Mouse (Mus musculus) heart, embryonic 11.5 days (tissue): ENCODE measurements around the gene Fam107b. TPM values are rescaled to one million over a fixed set of nuclear protein-coding genes. Genes with fewer than 3 reads are reported as not detected.

Experiments
- ATAC-seq: fragments of 200-750 bp; cut with Nextera tagmentation; replicated peaks from 2 replicates; pipeline ENCODE4 v1.8.0; 2017; ENCODE audit warnings: moderate library complexity; ENCODE audit not compliant: insufficient number of reproducible peaks, low FRiP score, low TSS enrichment
- H3K27ac ChIP-seq: fragments of 300-500 bp; sonication (generic); 2 replicates; pipeline ENCODE4 v1.5.1; 2014; ENCODE audit warnings: mild to moderate bottlenecking, low read depth, low read length
- H3K27me3 ChIP-seq: fragments of 300-500 bp; sonication (generic); 2 replicates; pipeline ENCODE4 v1.6.1; 2014; ENCODE audit warnings: mild to moderate bottlenecking, low read length, mixed read lengths; ENCODE audit not compliant: control insufficient read depth, insufficient read depth
- H3K36me3 ChIP-seq: fragments of 300-500 bp; sonication (generic); 2 replicates; pipeline ENCODE4 v1.6.1; 2014; ENCODE audit warnings: mild to moderate bottlenecking, low read length, moderate library complexity, mixed read lengths; ENCODE audit not compliant: control insufficient read depth, insufficient read depth
- H3K4me1 ChIP-seq: fragments of 300-500 bp; sonication (generic); 2 replicates; pipeline ENCODE4 v1.6.1; 2014; ENCODE audit warnings: low read length; ENCODE audit not compliant: control insufficient read depth, insufficient read depth
- H3K4me2 ChIP-seq: fragments of 300-500 bp; sonication (generic); 2 replicates; pipeline ENCODE4 v1.6.1; 2014; ENCODE audit warnings: mild to moderate bottlenecking, moderate library complexity
- H3K4me3 ChIP-seq: fragments of 300-500 bp; sonication (generic); 2 replicates; pipeline ENCODE4 v1.5.1; 2014; ENCODE audit warnings: low read depth, low read length
- H3K9ac ChIP-seq: fragments of 300-500 bp; sonication (generic); 2 replicates; pipeline ENCODE4 v1.6.1; 2014; ENCODE audit warnings: mild to moderate bottlenecking, low read depth, low read length, moderate library complexity
- H3K9me3 ChIP-seq: fragments of 300-500 bp; sonication (generic); replicated peaks from 2 replicates; pipeline ENCODE4 v1.6.1; 2016; ENCODE audit warnings: low read length; ENCODE audit not compliant: control insufficient read depth
- WGBS: fragments of 180-500 bp; shearing (Covaris S2); extraction: QIAGEN DNeasy Blood & Tissue Kit; methylation state at CpG from one replicate; pipeline ENCODE4 v1.1.7; 2014; ENCODE audit not compliant: insufficient replicate concordance; 5-methylcytosine and 5-hydroxymethylcytosine counted together
- polyA plus RNA-seq: library from polyadenylated mRNA; unstranded; fragments of >200 nt; fragmentation: Nextera tagmentation; extraction: Ambion mirVana; gene quantifications from 2 replicates; pipeline ENCODE4 v1.2.1, GENCODE M21; 2014

Fam107b gene
- polyA plus RNA-seq, 1 experiment from 2014 or later = 34.6 TPM

- no peak for ATAC-seq
- no peaks in the 10 kb centered on the region for H3K9me3 ChIP-seq
- no peaks in the 10 kb centered on the region for H3K36me3 ChIP-seq
- no peak overlapping the region for H3K9ac ChIP-seq
- no peak overlapping the region for H3K4me2 ChIP-seq
- no peaks in the 10 kb centered on the region for H3K4me1 ChIP-seq
- H3K4me3 ChIP-seq = no peak overlapping the region
- no peaks in the 10 kb centered on the region for H3K27me3 ChIP-seq
- H3K27ac ChIP-seq = no peak overlapping the region
Measured at GRCm38 (mm10) chr2:3787752-3788423, 217.6 kb downstream of the Fam107b start.

GRCm38 (mm10) chr2:3788424-3788786 is 218.1 kb downstream of the Fam107b start:
- no peak overlapping the region for H3K4me2 ChIP-seq
- no peak overlapping the region for H3K27ac ChIP-seq
- H3K4me3 ChIP-seq = no peak overlapping the region
- H3K36me3 ChIP-seq = no peaks in the 10 kb centered on the region
- no peak overlapping the region for H3K9ac ChIP-seq
- H3K4me1 ChIP-seq = no peaks in the 10 kb centered on the region
- WGBS = 73% methylated on average over 3 of the region's 3 CpGs
- H3K27me3 ChIP-seq = no peaks in the 10 kb centered on the region
- H3K9me3 ChIP-seq = no peaks in the 10 kb centered on the region
- no peak for ATAC-seq

- WGBS = 77% methylated on average over 5 of the region's 5 CpGs
- Histone ChIP-seq H3K4me1 (no peaks in the 10 kb centered on the region), H3K4me3 (no peak overlapping the region), H3K27ac (no peak overlapping the region), H3K36me3 (no peaks in the 10 kb centered on the region), H3K4me2 (no peak overlapping the region), H3K27me3 (no peaks in the 10 kb centered on the region), H3K9me3 (no peaks in the 10 kb centered on the region), H3K9ac (no peak overlapping the region)
- ATAC-seq = no peak
Measured at GRCm38 (mm10) chr2:3796543-3796942, 226.3 kb downstream of the Fam107b start.

GRCm38 (mm10) chr2:3799767-3800554 is 229.7 kb downstream of the Fam107b start:
- Histone ChIP-seq H3K36me3 (no peaks in the 10 kb centered on the region), H3K9me3 (no peaks in the 10 kb centered on the region; the same call in 1 of the 2 replicates), H3K4me3 (no peak overlapping the region; the same call in 1 of the 2 replicates), H3K4me1 (no peaks in the 10 kb centered on the region), H3K9ac (no peak overlapping the region), H3K27ac (no peak overlapping the region), H3K4me2 (peak overlapping the region; percentile 45), H3K27me3 (no peaks in the 10 kb centered on the region)
- WGBS = 21% methylated on average over 18 of the region's 18 CpGs
- ATAC-seq = peak; percentile 52; the same call in 1 of the 2 replicates

GRCm38 (mm10) chr2:3800555-3800878 is 230.2 kb downstream of the Fam107b start:
- WGBS = 52% methylated on average over 5 of the region's 5 CpGs
- H3K4me2 ChIP-seq = no peak overlapping the region
- H3K4me1 ChIP-seq = no peaks in the 10 kb centered on the region

GRCm38 (mm10) chr2:3805742-3806141 is 235.5 kb downstream of the Fam107b start:
- Histone ChIP-seq H3K36me3 (no peaks in the 10 kb centered on the region), H3K9ac (no peak overlapping the region), H3K27me3 (no peaks in the 10 kb centered on the region), H3K4me2 (no peak overlapping the region), H3K4me1 (no peaks in the 10 kb centered on the region), H3K27ac (no peak overlapping the region), H3K9me3 (no peaks in the 10 kb centered on the region; the same call in 1 of the 2 replicates), H3K4me3 (no peak overlapping the region)
- WGBS = 62% methylated on average over 6 of the region's 6 CpGs
- no peak for ATAC-seq

More at GRCm38 (mm10) chr2:3800555-3800878, 230.2 kb downstream of the Fam107b start:
- Histone ChIP-seq H3K27me3 (no peaks in the 10 kb centered on the region), H3K9ac (no peak overlapping the region), H3K9me3 (no peaks in the 10 kb centered on the region; the same call in 1 of the 2 replicates), H3K27ac (no peak overlapping the region), H3K4me3 (no peak overlapping the region), H3K36me3 (no peaks in the 10 kb centered on the region)
- no peak; the same call in 1 of the 2 replicates for ATAC-seq

GRCm38 (mm10) chr2:3810321-3810720 is 240.0 kb downstream of the Fam107b start:
- WGBS = 71% methylated on average over 5 of the region's 5 CpGs
- Histone ChIP-seq H3K27ac (no peak overlapping the region), H3K4me1 (no peaks in the 10 kb centered on the region), H3K36me3 (no peaks in the 10 kb centered on the region), H3K4me3 (no peak overlapping the region), H3K27me3 (no peaks in the 10 kb centered on the region), H3K9ac (no peak overlapping the region), H3K9me3 (no peaks in the 10 kb centered on the region), H3K4me2 (no peak overlapping the region)
- ATAC-seq = no peak

GRCm38 (mm10) chr2:3816142-3816609 is 245.9 kb downstream of the Fam107b start:
- Histone ChIP-seq H3K9me3 (no peaks in the 10 kb centered on the region), H3K4me3 (no peak overlapping the region), H3K36me3 (no peaks in the 10 kb centered on the region), H3K9ac (no peak overlapping the region), H3K27ac (no peak overlapping the region), H3K4me2 (no peak overlapping the region), H3K4me1 (no peaks in the 10 kb centered on the region), H3K27me3 (no peaks in the 10 kb centered on the region)
- no peak for ATAC-seq
- WGBS = 72% methylated on average over 6 of the region's 6 CpGs
